Mouse (Mus musculus): ENCODE data around the gene Stard7.

GRCm38 (mm10) chr2:127225261-127225660, 44.8 kb upstream of the Stard7 start:
- no peak for TF ChIP-seq CTCF (IDR thresholded peaks at IDR 0.05; ENCODE audit: borderline replicate concordance, insufficient read depth, low read length)
- TF ChIP-seq POLR2A (IDR thresholded peaks at IDR 0.05; ENCODE audit: low read depth, low read length): no peak

All from embryonic fibroblast, embryonic 13.5 days (primary cell).